Mouse (Mus musculus) liver, adult 2 months (tissue): ENCODE results near the gene Pik3ca. TPM values are rescaled to one million over a fixed set of nuclear protein-coding genes. Genes with fewer than 3 reads are reported as not detected.
A peak's percentile ranks its signal among the peaks of the same experiment; 100 is the strongest.

Experiments used
- DNase-seq: peaks from one replicate; pipeline ENCODE4 v3.0.0-alpha.2; 2011; ENCODE audit warnings: low read depth, low spot score; ENCODE audit errors: extremely low read depth
- H3K27ac ChIP-seq: fragments of 200-500 bp; replicated peaks from 2 replicates; pipeline ENCODE4 v1.5.1; 2012; ENCODE audit warnings: low read depth, mild to moderate bottlenecking, control low read depth, inconsistent platforms, low read length; ENCODE audit not compliant: insufficient read depth
- H3K27me3 ChIP-seq: fragments of 200-500 bp; 2 replicates; pipeline ENCODE4 v1.6.1; 2012; ENCODE audit warnings: mild to moderate bottlenecking, moderate library complexity, low read length, inconsistent platforms; ENCODE audit not compliant: control insufficient read depth, insufficient read depth
- H3K36me3 ChIP-seq: fragments of 200-500 bp; 2 replicates; pipeline ENCODE4 v1.6.1; 2012; ENCODE audit warnings: low read length, inconsistent platforms; ENCODE audit not compliant: control insufficient read depth, insufficient read depth
- H3K4me1 ChIP-seq: fragments of 200-500 bp; 2 replicates; pipeline ENCODE4 v1.6.1; 2011; ENCODE audit warnings: low read length; ENCODE audit not compliant: control insufficient read depth, insufficient read depth
- H3K4me3 ChIP-seq: fragments of 200-500 bp; 2 replicates; pipeline ENCODE4 v1.5.1; 2011; ENCODE audit warnings: low read depth, mild to moderate bottlenecking, control low read depth, low read length, moderate library complexity; ENCODE audit not compliant: insufficient read depth
- H3K79me2 ChIP-seq: fragments of 200-500 bp; 2 replicates; pipeline ENCODE4 v1.6.1; 2012; ENCODE audit warnings: inconsistent platforms, mild to moderate bottlenecking, low read length, moderate library complexity; ENCODE audit not compliant: control insufficient read depth, insufficient read depth
- H3K9ac ChIP-seq: fragments of 200-500 bp; 2 replicates; pipeline ENCODE4 v1.6.1; 2012; ENCODE audit warnings: low read depth, mild to moderate bottlenecking, control low read depth, inconsistent platforms, low read length
- CTCF ChIP-seq: fragments of 200-500 bp; IDR thresholded peaks from 2 replicates; pipeline ENCODE4 v1.5.1; 2011; ENCODE audit warnings: low read depth, low read length, control low read depth
- POLR2A ChIP-seq: fragments of 200-500 bp; IDR thresholded peaks from 2 replicates; pipeline ENCODE4 v1.6.1; 2011; ENCODE audit warnings: low read length, control low read depth; ENCODE audit not compliant: insufficient read depth; ENCODE audit errors: extremely low read depth
- WGBS: fragments of 180-500 bp; shearing (Covaris S2); methylation state at CpG from one replicate; pipeline ENCODE4 v1.1.7; 2018; 5-methylcytosine and 5-hydroxymethylcytosine counted together
- polyA plus RNA-seq: library from polyadenylated mRNA; depleted of rRNA; stranded (reverse); fragments of >200 nt; gene quantifications from 2 replicates; pipeline ENCODE4 v1.2.3, GENCODE M21; 2012
- total RNA-seq: library from RNA; depleted of rRNA; stranded (reverse); fragments of >200 nt; gene quantifications from 2 replicates; pipeline ENCODE4 v1.2.3, GENCODE M21; 2014

Gene Pik3ca
- total and polyA plus RNA-seq, 2 experiments: 2.8 to 21.1 TPM

- Histone ChIP-seq H3K27me3 (no peaks in the 10 kb centered on the region), H3K36me3 (no peaks in the 10 kb centered on the region), H3K4me3 (no peak overlapping the region), H3K4me1 (peaks cover 2% of the 10 kb centered on the region; the same call in 1 of the 2 replicates), H3K27ac (no peak overlapping the region), H3K79me2 (no peaks in the 10 kb centered on the region), H3K9ac (no peak overlapping the region)
- DNase-seq: no peak
- no peak for TF ChIP-seq POLR2A
- no peak for TF ChIP-seq CTCF
- WGBS: 89% methylated on average over 10 of the region's 10 CpGs
Measured at GRCm38 (mm10) chr3:32473184-32473583, 75.7 kb downstream of the Pik3ca start.

- no peak overlapping the region for H3K9ac ChIP-seq
- TF ChIP-seq POLR2A (no peak), CTCF (no peak)
- H3K79me2 ChIP-seq: no peaks in the 10 kb centered on the region
- H3K27me3 ChIP-seq: no peaks in the 10 kb centered on the region
- H3K4me3 ChIP-seq: no peak overlapping the region
- H3K4me1 ChIP-seq: no peaks in the 10 kb centered on the region
- WGBS: 77% methylated on average over 7 of the region's 7 CpGs
- peak; percentile 8 for DNase-seq
- H3K27ac ChIP-seq: no peak overlapping the region
- H3K36me3 ChIP-seq: no peaks in the 10 kb centered on the region
Measured at GRCm38 (mm10) chr3:32479961-32480360, 82.5 kb downstream of the Pik3ca start.

GRCm38 (mm10) chr3:32483035-32483434 is 85.6 kb downstream of the Pik3ca start:
- no peak for DNase-seq
- H3K9ac ChIP-seq: no peak overlapping the region
- no peaks in the 10 kb centered on the region for H3K36me3 ChIP-seq
- H3K27ac ChIP-seq: no peak overlapping the region
- H3K27me3 ChIP-seq: no peaks in the 10 kb centered on the region
- no peak overlapping the region for H3K4me3 ChIP-seq
- WGBS: 89% methylated on average over 3 of the region's 3 CpGs
- TF ChIP-seq CTCF (no peak), POLR2A (no peak)
- H3K79me2 ChIP-seq: no peaks in the 10 kb centered on the region
- no peaks in the 10 kb centered on the region for H3K4me1 ChIP-seq

DNA sequence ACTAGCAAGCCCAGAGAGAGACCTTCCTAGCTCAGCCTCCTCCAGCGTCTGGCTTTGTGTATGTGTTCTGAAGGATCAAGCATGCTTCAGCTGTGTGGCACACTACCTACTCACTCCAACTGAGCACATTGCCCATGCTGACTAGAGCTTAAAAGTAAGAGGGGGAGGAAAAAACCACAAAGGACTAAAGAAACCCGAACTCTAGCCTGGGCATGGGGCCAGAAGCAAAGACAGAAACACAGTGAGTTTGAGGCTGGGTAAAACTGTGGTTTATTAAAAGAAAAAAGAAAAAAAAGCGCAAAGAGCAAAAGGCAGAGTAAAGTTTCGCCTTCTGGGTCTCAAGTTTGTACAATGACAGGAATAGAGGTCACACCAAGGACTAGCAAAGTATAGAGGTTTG is 89.1 kb downstream of the Pik3ca start:
- H3K27me3 ChIP-seq: no peaks in the 10 kb centered on the region
- no peaks in the 10 kb centered on the region for H3K79me2 ChIP-seq
- no peak overlapping the region for H3K27ac ChIP-seq
- H3K4me1 ChIP-seq: no peaks in the 10 kb centered on the region
- no peak for TF ChIP-seq POLR2A
- TF ChIP-seq CTCF: no peak
- H3K9ac ChIP-seq: no peak overlapping the region
- 66% methylated on average over 4 of the region's 4 CpGs for WGBS
- DNase-seq: no peak
- H3K36me3 ChIP-seq: no peaks in the 10 kb centered on the region
- no peak overlapping the region for H3K4me3 ChIP-seq

- 88% methylated on average over 6 of the region's 6 CpGs for WGBS
- TF ChIP-seq CTCF (no peak), POLR2A (no peak)
- no peaks in the 10 kb centered on the region for H3K36me3 ChIP-seq
Measured at GRCm38 (mm10) chr3:32488172-32488571, 90.7 kb downstream of the Pik3ca start.

GRCm38 (mm10) chr3:32490076-32490927 is 92.8 kb downstream of the Pik3ca start:
- TF ChIP-seq POLR2A (no peak), CTCF (no peak)
- Histone ChIP-seq H3K27ac (no peak overlapping the region), H3K36me3 (no peaks in the 10 kb centered on the region), H3K79me2 (no peaks in the 10 kb centered on the region), H3K4me3 (no peak overlapping the region), H3K27me3 (no peaks in the 10 kb centered on the region), H3K4me1 (peaks cover 14% of the 10 kb centered on the region), H3K9ac (no peak overlapping the region)
- 85% methylated on average over 15 of the region's 15 CpGs for WGBS
- DNase-seq: no peak

More at GRCm38 (mm10) chr3:32488172-32488571, 90.7 kb downstream of the Pik3ca start:
- Histone ChIP-seq H3K9ac (no peak overlapping the region), H3K4me1 (peaks cover 11% of the 10 kb centered on the region), H3K27ac (no peak overlapping the region), H3K79me2 (no peaks in the 10 kb centered on the region), H3K27me3 (no peaks in the 10 kb centered on the region), H3K4me3 (no peak overlapping the region)
- DNase-seq: no peak
